Mouse (Mus musculus): ENCODE results near the gene Nploc4.
A peak's percentile ranks its signal among the peaks of the same experiment; 100 is the strongest.

The Nploc4 gene

DNA sequence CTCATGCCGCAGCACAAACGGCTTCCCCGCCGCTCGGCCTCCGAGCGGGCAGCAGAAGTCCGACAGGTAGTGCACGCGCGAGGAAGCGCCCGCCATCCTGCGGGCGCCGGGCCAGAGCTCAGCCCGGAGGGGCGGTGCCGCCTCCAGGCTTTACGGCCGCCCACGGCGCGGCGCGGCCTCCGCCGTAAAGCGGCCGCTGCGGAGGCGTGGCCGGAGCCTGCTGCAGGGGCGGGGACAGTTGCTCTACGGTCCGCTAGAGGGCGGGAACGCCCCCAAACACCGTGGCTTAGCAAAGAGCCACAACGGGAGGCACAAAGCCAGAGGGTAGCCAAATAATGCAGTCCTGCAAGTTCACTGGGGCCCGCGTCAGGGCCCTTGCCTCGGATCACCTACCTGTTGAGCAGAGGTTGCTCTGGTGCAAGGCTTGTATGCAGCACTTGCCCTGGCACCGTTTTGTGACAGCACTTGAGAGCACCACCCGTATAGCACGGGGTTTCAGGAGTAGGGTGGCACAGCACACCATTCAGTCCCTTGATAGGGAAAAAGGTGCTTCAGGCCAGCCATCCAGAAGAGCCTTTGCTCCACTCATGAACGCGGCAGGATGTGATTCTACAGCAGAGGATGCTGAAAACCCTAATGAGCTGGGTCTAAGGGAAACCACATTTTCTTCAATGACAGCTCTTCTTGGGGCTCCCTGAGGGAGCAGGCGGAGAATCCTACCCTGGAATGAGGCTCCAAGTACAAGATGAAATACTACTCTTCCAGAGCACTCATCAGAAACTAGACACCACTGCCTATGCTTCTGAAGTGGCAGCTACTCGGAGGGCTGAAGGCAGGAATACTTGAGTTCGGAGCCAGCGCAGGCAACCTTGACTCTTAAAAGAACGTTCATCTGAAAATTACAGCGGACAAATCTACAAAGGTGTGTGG, 58.6 kb downstream of the Nploc4 start, which contains the start of gene Faap100:
Gene Faap100, minus strand, starts transcription at position 154 of the 930 bp plus-strand sequence.
- DNase-seq (ENCODE audit: low spot score), result peak; percentile 62

DNA sequence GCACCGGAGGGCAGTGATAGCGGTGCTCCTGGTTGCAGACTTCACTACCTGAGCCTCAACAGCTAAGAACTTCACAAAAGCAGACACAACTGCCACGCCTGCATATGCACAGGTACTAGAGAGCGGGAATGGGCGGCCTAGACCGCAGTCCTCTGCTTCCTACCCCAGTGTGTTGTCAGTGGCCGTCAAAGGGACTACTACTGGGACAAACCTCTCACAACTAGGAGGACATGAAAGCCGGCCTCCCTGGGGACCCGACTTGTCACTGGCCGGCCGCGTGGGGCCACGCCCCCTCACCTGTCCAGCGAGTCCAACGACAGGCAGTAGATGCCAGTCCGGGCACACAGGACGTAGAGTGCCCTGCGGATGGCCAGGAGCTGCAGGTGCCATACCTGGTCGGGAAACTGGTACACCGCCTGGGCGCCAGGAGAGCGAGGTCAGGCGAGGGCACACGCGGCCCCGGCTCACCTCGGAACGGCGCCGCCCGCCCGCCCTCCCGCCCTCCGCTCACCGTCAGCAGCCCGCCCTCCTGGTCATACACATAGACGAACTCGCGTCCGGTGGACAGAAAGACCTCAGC, 59.4 kb downstream of the Nploc4 start:
- DNase-seq (ENCODE audit: low spot score), result no peak

DNA sequence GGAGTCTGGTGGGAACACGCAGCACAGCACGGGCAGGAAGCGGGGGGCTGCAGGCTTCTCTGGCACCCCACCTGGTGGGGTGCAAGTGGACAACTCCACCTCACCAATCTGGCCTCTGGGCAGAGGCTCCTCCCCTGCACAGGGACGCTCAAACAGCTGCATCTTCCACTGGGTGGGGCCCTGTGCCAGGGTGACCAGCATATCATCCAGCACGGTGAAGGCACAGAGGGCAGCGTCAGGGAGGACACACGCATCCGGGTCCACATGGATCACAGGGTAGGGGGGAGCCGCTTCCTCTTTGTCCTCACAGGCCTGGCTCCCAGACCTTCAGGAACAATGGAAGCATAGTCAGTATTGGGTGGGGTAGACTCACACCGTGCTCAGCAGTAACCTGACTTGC, 60.2 kb downstream of the Nploc4 start:
- DNase-seq (ENCODE audit: low spot score), result no peak

DNA sequence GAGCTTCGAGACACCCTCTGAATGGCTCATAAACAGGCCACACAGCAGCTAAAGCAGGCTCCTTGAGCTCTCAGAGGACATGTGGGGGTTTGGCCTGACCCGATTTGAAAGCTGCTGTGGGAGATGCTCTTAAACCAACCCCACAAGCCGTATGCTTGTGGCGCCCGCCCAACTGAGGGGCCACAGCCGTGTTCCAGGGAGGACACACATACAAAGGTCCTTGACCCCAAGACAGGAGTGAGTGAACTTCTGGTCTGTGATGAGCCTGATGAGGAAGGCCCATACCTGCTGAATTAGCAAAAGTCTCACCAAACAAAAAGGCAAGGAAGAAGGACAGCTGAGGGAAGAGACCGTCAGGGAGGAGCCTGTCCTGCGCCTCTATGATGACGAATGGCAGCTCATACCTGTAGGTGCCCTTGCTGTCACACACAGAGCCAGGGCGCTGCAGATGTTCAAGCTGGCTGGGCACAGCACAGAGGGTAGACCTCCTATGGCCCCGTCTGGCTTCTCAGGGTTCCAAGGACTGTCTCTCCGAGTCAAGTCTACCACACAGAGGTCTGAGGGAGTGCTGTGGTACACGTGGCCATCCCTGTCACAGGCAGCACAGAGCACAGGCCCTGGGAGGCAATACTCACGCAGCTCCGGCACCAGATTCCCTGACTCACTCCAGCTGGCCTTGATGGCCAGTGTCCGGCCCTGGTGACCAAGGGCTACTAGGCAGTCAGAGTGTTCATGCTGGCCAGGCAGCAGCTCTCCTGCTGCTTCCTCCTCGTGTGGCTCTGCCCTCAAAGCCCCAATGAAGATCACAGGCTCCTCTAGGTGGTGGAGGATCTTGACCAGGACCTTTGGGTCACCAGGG, 61.0 kb downstream of the Nploc4 start:
- DNase-seq (ENCODE audit: low spot score), result no peak

DNA sequence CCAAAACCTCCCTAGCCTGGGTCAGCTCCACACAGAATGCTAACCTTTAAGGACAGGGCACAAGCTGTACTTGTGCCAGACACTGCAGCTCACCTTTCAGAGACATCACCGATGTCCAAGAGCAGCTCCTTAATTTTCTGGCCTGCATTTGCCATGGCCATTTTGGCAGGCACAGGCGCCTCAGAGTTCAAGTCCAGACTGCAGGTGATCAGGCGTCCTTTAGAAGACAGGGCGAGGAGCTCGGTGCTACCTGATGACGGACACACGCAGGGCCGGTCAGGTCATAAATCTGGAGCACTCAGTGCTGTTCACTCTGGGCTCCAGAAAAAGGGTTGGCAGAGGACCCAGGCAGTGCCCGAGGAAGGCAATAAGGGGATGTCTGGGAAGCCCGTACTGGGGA, 62.2 kb downstream of the Nploc4 start:
- no peak for DNase-seq (ENCODE audit: low spot score)

DNA sequence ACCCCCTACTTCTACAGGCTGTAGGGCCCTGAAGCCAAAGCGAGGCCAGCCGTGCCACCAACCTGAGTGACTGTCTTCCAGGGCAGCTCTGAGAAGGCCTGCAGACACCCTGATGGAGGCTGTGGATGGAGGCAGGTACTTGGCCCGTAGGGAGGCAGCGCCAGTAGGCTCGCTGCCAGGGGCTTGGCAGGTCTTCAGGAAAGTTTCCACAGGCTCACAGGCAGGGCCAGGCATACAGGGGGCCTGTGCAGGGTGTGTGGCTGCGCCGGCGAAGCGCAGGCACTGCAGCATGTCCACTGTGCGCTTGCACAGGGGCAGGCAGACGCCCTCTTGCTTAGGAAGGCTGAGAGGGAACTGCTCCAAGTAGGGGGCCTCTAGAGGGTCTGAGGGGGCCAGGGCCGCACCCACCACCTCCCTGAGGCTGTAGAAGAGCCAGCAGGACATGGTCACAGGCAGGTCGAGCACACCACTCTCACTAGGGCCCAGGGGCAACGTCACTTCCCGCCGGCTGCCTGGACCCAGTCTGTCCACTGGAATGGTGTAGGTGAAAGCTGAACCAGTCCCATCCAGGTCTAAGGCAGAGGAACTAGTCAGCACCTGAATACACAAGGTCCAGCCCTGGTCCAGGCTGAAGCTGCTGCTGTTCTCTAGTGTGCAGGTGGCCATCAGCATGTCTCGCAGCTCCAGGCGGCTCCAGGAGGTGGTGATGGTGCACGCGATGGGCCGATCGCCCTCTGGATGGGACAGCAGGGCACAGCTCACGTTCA, 63.5 kb downstream of the Nploc4 start:
- DNase-seq (ENCODE audit: low spot score), result no peak

DNA sequence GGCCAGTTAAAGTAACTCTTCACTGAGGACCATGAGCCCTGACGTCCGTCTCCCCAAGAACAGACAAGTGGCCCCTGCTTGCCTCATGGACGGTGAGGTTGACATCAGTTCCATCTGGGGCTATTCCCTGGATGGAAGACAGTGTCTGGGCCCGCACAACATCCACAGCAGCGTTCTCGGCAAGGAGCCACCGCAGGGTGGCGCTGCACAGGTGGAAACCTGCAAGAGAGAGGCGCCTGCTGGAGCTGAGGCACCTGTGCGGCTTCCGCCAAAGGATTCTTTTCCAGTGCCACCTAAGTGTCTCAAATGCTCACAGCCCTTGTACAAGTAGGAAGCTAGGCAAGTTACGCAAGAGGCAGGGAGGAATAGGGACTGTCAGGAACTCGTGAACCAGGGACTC, 64.5 kb downstream of the Nploc4 start:
- DNase-seq (ENCODE audit: low spot score), result no peak

DNA sequence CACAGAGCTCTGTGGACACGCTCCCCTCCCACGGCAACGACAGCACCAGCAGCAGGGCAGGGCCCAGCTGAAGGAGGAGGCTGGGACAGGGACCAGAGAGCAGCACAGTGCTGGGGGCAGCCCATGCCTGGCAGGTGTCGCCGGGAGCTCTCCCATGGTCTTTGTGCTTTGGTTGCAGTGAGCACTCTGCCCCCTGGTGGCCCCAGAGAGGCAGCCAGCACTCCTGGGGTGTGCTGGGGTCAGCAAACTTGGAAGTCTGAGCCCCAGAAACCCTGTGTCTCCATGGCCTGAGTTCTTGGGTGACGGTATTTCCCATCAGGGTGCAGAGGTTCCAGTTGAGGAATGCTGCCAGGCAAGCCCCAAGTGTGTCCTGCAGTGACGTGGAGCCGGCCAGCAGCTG, 67.9 kb downstream of the Nploc4 start:
- no peak for DNase-seq (ENCODE audit: low spot score)

DNA sequence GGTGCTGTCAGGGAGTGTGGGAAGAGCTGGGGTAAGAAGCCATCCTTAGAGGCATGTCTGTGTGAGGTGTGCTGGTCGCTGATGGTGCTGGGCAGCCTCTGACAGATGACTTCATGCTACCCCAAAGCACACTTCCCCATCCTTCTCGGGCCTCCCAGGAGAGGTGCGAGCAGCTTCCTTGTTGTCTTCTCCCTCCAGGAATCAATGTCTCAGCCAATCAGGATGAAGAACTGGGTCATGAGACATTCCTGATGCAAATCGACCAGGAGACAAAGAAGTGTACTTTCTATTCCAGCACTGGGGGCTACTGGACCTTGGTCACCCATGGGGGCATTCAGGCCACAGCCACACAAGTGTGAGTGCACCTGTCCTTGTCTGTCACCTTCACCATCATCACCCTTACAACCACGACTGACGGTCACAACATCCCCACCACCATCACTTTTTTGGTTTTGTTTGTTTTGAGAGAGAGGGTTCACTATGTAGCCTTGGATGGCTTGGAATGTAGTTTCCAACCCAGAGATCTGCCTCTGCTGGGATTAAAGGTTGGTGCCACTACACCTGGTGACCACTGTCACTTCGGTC, 71.0 kb downstream of the Nploc4 start:
- no peak for DNase-seq (ENCODE audit: low spot score)

DNA sequence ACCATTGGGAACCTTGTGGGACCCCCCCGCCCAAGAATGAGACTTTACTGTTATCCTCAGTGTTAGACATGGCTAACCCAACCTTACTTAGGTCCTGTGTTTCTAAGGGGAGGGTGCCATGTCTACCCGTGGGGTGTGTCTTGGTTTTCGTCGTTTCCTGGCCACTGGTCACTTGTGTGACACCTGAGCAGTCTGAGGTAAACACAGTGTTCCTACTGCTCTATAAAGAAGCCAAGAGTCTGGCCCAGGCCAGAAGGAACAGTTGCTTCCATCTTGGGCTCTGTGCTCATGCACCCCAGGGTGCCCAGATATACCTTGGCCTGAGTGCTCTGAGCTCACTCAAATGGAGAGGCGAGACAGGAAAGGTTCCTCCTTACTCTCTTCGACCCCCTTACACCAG, 74.6 kb downstream of the Nploc4 start:
- DNase-seq (ENCODE audit: low spot score), result no peak

DNA sequence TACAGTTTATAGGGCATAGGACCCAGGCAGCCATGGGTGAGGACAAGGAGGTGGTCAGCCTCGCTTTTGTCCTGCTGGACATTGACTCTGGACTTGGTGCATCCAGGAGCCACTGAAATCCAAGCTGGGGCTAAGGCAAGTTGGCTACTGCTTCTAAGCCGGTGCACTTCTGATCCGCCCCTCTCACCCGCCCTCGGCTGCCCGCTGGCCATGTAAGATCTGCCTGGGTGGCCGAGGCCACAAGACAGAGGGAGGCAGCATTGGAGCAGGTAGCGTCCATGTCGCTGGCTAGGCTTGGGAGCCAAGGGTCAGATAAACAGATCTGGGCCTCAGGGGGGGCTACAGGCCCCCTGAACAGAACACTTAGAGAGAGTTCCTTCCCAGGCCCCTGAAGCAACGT, 76.2 kb downstream of the Nploc4 start, which contains the start of gene Fscn2:
Gene Fscn2, plus strand, starts transcription at position 240 of the 400 bp plus-strand sequence.
- no peak for DNase-seq (ENCODE audit: low spot score)

DNA sequence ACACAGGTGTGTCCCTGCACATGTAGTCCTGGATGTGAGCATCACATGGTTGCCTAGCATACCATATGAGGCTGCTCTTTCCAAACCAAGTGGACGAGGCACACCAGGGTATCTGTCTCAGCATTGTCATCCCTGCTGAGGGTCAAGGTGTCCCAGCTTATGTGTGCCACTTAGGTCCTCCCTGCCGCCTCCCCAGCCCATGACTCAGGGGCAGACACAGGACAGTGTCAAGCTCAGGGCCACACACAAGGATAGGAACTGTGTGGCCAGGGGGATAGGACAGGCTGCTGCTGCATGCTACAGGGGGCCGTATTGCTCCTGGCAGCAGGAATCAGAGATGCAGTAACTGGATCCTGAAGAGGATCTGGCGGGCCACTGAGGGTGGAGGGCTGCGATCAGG, 76.8 kb downstream of the Nploc4 start:
- DNase-seq (ENCODE audit: low spot score), result no peak

DNA sequence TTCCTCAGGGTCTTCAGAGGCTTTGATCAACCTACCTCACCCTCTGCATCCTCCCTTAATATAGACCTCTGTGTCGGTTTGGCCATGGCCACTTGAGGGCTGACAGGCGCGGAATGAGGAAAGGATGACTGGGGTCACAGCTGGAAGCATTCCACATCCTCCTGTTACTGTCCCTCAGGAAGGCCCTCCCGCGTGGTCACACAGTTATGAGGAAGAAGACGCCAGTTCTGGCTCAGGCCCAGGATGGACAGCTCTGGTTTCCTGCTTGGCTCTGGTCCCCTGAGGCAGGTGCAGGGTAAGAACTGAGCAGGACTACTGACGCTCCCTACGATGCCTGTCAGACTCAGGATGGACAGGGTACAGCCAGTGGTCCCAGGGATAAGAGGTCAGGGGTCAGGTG, 77.4 kb downstream of the Nploc4 start:
- no peak for DNase-seq (ENCODE audit: low spot score)

DNA sequence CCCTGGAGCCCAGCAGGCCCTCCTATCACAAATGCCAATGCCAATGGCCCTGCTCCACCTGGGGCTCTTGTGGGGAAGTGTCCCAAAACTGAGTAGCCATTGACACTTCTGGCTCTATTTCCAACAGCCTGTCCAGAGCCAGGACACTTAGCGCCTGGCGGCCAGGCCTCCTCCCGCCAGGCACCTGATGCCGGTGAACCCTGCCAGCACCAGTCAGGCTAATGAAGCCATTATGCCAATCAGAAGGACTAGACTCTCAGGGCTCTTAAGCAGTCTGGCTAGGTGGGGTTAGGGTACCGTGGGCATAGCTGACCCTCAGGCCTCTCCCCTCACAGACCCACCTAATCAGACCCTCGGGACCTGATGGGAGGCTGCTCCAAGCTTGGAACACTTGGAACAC, 78.1 kb downstream of the Nploc4 start:
- no peak for DNase-seq (ENCODE audit: low spot score)

DNA sequence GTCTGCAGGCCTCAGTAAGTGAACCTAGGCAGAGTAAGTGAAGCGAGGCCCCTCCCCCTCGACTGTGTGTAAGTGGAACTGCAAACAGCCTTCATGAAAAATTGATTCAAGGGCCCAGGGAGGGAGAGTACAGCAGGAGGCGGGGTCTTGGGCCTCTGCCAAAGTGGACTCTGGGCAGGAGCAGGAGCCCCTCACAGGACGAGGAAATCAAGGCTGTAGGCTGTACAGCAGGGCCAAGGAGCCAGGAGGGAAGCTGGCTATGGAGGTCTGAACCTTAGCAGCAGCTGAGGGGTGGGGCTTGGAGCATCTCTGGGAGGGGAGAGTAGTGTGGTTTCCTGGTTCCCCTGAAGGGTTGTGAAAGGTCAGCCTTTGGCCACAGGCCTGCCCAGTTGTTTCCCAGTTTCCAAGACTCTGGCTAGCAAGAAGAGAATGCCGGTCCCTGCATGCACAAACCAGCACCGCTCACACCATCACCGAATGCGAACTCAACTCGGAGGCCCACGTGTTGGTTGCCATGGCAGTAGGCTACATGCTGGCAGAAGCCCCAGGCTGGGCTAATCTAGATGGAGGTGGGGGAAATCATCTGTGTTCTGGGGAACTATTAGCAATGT, 79.6 kb downstream of the Nploc4 start:
- DNase-seq (ENCODE audit: low spot score), result no peak

DNA sequence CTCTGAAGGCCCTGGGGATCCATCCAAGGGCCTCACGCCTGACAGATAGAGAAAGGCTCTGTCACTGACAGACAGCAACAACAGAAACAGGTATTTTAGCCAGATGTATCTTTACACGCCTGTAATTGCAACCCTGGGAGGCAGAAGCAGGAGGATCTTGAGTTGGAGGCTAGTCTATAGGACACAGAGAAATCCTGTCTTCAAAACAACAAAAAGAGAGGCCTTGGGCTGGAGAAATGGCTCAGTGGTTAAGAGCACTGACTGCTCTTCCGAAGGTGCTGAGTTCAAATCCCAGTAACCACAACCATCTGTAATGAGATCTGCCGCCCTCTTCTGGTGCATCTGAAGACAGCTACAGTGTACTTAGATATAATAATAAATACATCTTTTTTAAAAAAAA, 80.6 kb downstream of the Nploc4 start:
- no peak for DNase-seq (ENCODE audit: low spot score)

DNA sequence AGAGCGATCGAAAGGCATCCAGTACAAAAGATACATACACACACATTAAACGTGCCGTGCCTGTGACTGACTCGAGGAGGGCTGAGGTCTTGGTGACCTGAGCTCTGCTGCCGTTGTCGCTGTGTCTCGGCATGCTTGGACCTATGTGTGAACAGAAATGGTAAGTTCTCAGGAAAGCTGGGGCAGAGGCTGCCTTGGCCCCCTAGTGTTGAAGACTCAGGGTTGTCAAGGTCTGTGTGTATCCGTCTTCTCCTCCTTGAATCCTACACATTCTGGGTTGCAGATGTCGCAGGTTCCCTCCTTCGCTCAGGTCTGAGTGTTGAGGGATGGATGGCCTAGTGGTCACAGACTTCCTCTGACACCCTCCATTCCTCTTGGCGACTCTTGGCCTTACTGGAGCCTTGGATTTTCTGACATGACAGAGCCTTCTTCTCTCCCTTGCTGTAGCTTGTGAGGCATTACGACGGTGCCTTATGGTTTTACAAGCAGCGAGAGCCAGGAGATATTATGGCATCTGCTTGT, 81.1 kb downstream of the Nploc4 start:
- no peak for DNase-seq (ENCODE audit: low spot score)

DNA sequence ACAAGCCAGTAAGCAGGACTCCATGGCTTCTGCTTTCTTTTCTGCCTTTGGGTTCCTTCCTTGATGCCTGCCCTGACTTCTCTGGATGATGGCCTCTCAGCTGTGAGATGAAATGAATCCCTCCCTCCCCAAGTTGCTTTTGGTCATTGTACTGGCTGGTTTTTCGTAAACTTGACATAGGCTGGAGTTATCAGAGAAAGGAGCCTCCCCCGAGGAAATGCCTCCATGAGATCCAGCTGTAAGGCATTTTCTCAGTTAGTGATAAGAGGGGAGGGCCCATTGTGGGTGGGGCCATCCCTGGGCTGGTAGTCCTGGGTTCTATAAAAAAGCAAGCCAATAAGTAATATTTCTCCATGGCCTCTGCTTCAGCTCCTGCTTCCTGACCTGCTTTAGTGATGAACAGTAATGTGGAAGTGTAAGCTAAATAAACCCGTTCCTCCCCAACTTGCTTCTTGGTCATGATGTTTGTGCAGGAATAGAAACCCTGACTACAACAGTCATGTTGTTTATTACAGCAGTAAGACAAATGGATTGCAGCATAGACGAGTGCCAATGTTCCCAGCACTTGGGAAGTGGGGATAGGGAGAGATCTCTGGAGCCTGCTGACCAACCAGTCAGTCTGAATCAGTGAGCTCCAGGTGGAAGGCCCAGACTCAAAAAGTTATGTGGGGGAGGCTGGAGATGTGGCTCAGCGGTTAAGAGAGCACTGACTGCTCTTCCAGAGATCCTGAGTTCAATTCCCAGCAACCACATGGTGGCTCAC, 82.0 kb downstream of the Nploc4 start:
- DNase-seq (ENCODE audit: low spot score), result peak; percentile 4

DNA sequence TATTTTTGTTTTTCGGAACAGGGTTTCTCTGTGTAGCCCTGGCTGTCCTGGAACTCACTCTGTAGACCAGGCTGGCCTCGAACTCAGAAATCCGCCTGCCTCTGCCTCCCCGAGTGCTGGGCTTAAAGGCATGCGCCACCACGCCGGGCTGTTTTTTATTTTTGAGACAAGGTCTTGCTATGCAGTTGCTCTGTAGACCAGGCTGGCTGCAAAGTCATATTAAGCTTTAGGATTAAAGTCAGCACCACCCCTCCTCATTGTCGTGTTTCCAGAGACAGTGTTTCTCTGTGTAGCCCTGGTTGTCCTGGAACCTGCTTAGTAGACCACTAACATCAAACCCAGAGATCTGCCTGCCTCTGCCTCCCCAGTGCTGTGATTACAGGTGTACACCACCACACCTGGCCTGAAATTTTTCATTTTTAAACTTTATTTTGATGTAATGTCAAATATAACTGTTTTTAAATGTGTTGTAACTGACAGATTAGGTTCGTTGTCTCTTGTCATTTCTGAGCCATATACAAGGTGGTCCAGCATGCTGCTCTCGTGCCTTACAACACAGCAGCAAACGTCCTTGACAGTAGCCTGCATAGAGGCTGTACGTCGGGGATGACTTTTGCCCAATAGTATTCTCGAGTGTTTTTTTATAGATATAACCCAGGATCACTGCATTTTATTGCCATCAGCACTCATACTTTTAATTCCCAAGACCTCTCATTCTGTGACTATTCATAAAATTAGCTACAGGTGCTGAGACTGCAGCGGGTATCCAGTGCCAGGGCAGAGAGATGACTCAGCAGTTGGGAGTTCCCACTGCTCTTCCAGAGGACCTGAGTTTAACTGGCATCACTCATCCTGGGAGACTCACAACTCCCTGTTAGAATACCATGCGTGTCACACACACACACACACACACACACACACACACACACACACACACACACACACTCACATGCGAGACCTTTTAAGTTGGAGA, 82.9 kb downstream of the Nploc4 start:
- DNase-seq (ENCODE audit: low spot score), result no peak

Data from urinary bladder, postnatal 10 days (tissue).